Mouse (Mus musculus): Measurements from ENCODE around the gene Cacna1d.
A peak's percentile ranks its signal among the peaks of the same experiment; 100 is the strongest.

Gene Cacna1d

GRCm38 (mm10) chr14:30168902-30169301 lies 322.4 kb downstream of the Cacna1d start:
- no peak for DNase-seq (ENCODE audit: low read depth, low spot score)

GRCm38 (mm10) chr14:30168387-30168786 lies 322.9 kb downstream of the Cacna1d start:
- DNase-seq (ENCODE audit: low read depth, low spot score), result no peak

- no peak for DNase-seq (ENCODE audit: low read depth, low spot score)
Measured at GRCm38 (mm10) chr14:30167606-30168005, 323.6 kb downstream of the Cacna1d start.

- DNase-seq (ENCODE audit: low read depth, low spot score), result no peak
Measured at GRCm38 (mm10) chr14:30166036-30166435, 325.2 kb downstream of the Cacna1d start.

GRCm38 (mm10) chr14:30163733-30164708 lies 327.2 kb downstream of the Cacna1d start:
- no peak for DNase-seq (ENCODE audit: low read depth, low spot score)

- no peak for DNase-seq (ENCODE audit: low read depth, low spot score)
Measured at GRCm38 (mm10) chr14:30147774-30148173, 343.5 kb downstream of the Cacna1d start.

- no peak for DNase-seq (ENCODE audit: low read depth, low spot score)
Measured at GRCm38 (mm10) chr14:30138379-30138964, 352.8 kb downstream of the Cacna1d start.

- DNase-seq (ENCODE audit: low read depth, low spot score), result no peak
Measured at GRCm38 (mm10) chr14:30137961-30138360, 353.3 kb downstream of the Cacna1d start.

- DNase-seq (ENCODE audit: low read depth, low spot score), result peak; percentile 72
Measured at GRCm38 (mm10) chr14:30136965-30137364, 354.3 kb downstream of the Cacna1d start.

GRCm38 (mm10) chr14:30135351-30135750 lies 355.9 kb downstream of the Cacna1d start:
- DNase-seq (ENCODE audit: low read depth, low spot score), result no peak

- DNase-seq (ENCODE audit: low read depth, low spot score), result no peak
Measured at GRCm38 (mm10) chr14:30133684-30134083, 357.6 kb downstream of the Cacna1d start.

- DNase-seq (ENCODE audit: low read depth, low spot score), result no peak
Measured at GRCm38 (mm10) chr14:30131256-30131655, 360.0 kb downstream of the Cacna1d start.

GRCm38 (mm10) chr14:30130092-30130491 lies 361.2 kb downstream of the Cacna1d start:
- no peak for DNase-seq (ENCODE audit: low read depth, low spot score)

GRCm38 (mm10) chr14:30129378-30129777 lies 361.9 kb downstream of the Cacna1d start:
- DNase-seq (ENCODE audit: low read depth, low spot score), result no peak

- no peak for DNase-seq (ENCODE audit: low read depth, low spot score)
Measured at GRCm38 (mm10) chr14:30124951-30125690, 366.1 kb downstream of the Cacna1d start.

- no peak for DNase-seq (ENCODE audit: low read depth, low spot score)
Measured at GRCm38 (mm10) chr14:30120023-30120422, 371.2 kb downstream of the Cacna1d start.

GRCm38 (mm10) chr14:30113392-30114108 lies 377.7 kb downstream of the Cacna1d start:
- no peak for DNase-seq (ENCODE audit: low read depth, low spot score)

- DNase-seq (ENCODE audit: low read depth, low spot score), result no peak
Measured at GRCm38 (mm10) chr14:30109079-30109478, 382.2 kb downstream of the Cacna1d start.

GRCm38 (mm10) chr14:30106550-30106949 lies 384.7 kb downstream of the Cacna1d start:
- DNase-seq (ENCODE audit: low read depth, low spot score), result no peak

- no peak for DNase-seq (ENCODE audit: low read depth, low spot score)
Measured at GRCm38 (mm10) chr14:30105551-30105950, 385.7 kb downstream of the Cacna1d start.

- no peak for DNase-seq (ENCODE audit: low read depth, low spot score)
Measured at GRCm38 (mm10) chr14:30103946-30104536, 387.2 kb downstream of the Cacna1d start.
